Mouse (Mus musculus): ENCODE data around the gene Olfr1065.

DNA sequence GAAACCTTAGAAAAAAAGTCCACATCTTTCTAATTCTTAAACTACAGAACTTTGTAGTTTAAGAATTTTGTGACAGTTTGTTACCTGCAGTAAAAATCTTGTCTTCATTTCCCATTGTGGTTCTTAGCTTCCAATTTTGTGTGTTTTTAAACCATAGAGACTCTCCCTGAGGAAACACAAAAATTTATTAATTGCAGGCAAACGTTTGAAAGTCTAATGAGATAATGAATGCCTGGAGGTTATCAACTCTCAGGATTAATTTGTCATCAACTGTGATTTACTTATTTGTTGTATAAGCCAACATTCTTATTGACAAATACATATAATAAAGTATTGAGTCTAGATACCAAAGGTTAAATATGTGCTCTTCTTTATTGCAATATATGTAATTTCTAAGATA, 36.9 kb upstream of the Olfr1065 start, which contains the start of gene Olfr228:
- TF ChIP-seq CTCF (IDR thresholded peaks at IDR 0.05; ENCODE audit: borderline replicate concordance, insufficient read depth, low read depth, low read length) (no peak), POLR2A (IDR thresholded peaks at IDR 0.05; ENCODE audit: borderline replicate concordance, insufficient read depth, low read length) (no peak)
